Mouse (Mus musculus) CH12.LX (cell line): ENCODE measurements around the gene Selenoo. TPM values are rescaled to one million over a fixed set of nuclear protein-coding genes. Genes with fewer than 3 reads are reported as not detected.

Experiments used
- DNase-seq: peaks from one replicate; pipeline ENCODE4 v3.0.0-alpha.2; 2013; ENCODE audit errors: extremely low read depth
- H3K27ac ChIP-seq: 2 replicates; pipeline ENCODE4 v1.5.1; 2012; ENCODE audit warnings: low read depth, mild to moderate bottlenecking, control low read depth, moderate library complexity; ENCODE audit not compliant: insufficient read depth
- H3K27me3 ChIP-seq: replicated peaks from 2 replicates; pipeline ENCODE3; 2012; ENCODE audit warnings: inconsistent platforms
- H3K36me3 ChIP-seq, 2 experiments: replicated peaks in 1 of 2; 2 replicates each; pipeline versions ENCODE3 to v1.6.1; 2012; ENCODE audit warnings: inconsistent platforms in 1 of 2, low read length in 1 of 2, mild to moderate bottlenecking in 1 of 2, mixed read lengths in 1 of 2, moderate library complexity in 1 of 2; ENCODE audit not compliant: control insufficient read depth in 1 of 2, insufficient read depth in 1 of 2
- H3K4me1 ChIP-seq, 2 experiments: 2 replicates each; pipeline ENCODE4 v1.6.1; 2012; ENCODE audit warnings: inconsistent platforms in 1 of 2, moderate library complexity in 1 of 2; ENCODE audit not compliant: insufficient read depth in 2 of 2, control insufficient read depth in 1 of 2
- H3K4me2 ChIP-seq: 2 replicates; pipeline ENCODE4 v1.6.1; 2012; ENCODE audit warnings: low read depth, mild to moderate bottlenecking, control low read depth; ENCODE audit not compliant: poor library complexity, insufficient read depth, severe bottlenecking
- H3K4me3 ChIP-seq, 3 experiments: fragments of 150-350 bp in 1 of 3; sonication (generic) in 1 of 3; replicated peaks in 1 of 3; 2 replicates each; pipeline versions ENCODE3 to v1.5.1; 2011 to 2012; ENCODE audit warnings: low read depth in 2 of 3, low read length in 2 of 3, mild to moderate bottlenecking in 2 of 3, moderate library complexity in 2 of 3, control low read depth in 1 of 3, improper control_type of control experiment in 1 of 3, inconsistent platforms in 1 of 3, mixed read lengths in 1 of 3; ENCODE audit not compliant: poor library complexity in 1 of 3
- H3K79me2 ChIP-seq: replicated peaks from 2 replicates; pipeline ENCODE4 v1.6.1; 2012; ENCODE audit warnings: mild to moderate bottlenecking, moderate library complexity; ENCODE audit not compliant: control insufficient read depth, poor library complexity, insufficient read depth, severe bottlenecking; ENCODE audit errors: extremely low read depth
- H3K9ac ChIP-seq: 2 replicates; pipeline ENCODE4 v1.6.1; 2012; ENCODE audit warnings: low read depth, mild to moderate bottlenecking, control low read depth, moderate library complexity; ENCODE audit not compliant: insufficient read depth
- H3K9me3 ChIP-seq: replicated peaks from 2 replicates; pipeline ENCODE3; 2012; ENCODE audit warnings: low read length, inconsistent platforms, mixed read lengths
- BHLHE40 ChIP-seq: IDR thresholded peaks from 2 replicates; pipeline ENCODE4 v1.6.1; 2011; ENCODE audit warnings: mild to moderate bottlenecking, low read depth, low read length, improper control_type of control experiment
- CHD1 ChIP-seq: IDR thresholded peaks from 2 replicates; pipeline ENCODE4 v1.6.1; 2012; ENCODE audit warnings: low read depth, low read length, improper control_type of control experiment, inconsistent platforms
- CHD2 ChIP-seq: IDR thresholded peaks from 2 replicates; pipeline ENCODE4 v1.6.1; 2011; ENCODE audit warnings: low read length, improper control_type of control experiment
- E2F4 ChIP-seq: IDR thresholded peaks from 2 replicates; pipeline ENCODE4 v1.6.1; 2011; ENCODE audit warnings: low read depth, low read length, improper control_type of control experiment; ENCODE audit not compliant: insufficient replicate concordance
- EP300 ChIP-seq: IDR thresholded peaks from 2 replicates; pipeline ENCODE4 v1.6.1; 2011; ENCODE audit warnings: low read length, improper control_type of control experiment
- ETS1 ChIP-seq: conservative IDR thresholded peaks from 2 replicates; pipeline ENCODE4 v1.6.1; 2012; ENCODE audit warnings: low read depth, mild to moderate bottlenecking, inconsistent platforms, low read length, improper control_type of control experiment, moderate library complexity
- GABPA ChIP-seq: IDR thresholded peaks from 2 replicates; pipeline ENCODE4 v1.6.1; 2012; ENCODE audit warnings: low read depth, low read length, improper control_type of control experiment, inconsistent platforms; ENCODE audit not compliant: insufficient replicate concordance
- HCFC1 ChIP-seq: IDR thresholded peaks from 2 replicates; pipeline ENCODE4 v1.6.1; 2012; ENCODE audit warnings: low read depth, mild to moderate bottlenecking, inconsistent platforms, low read length, improper control_type of control experiment
- JUN ChIP-seq: IDR thresholded peaks from 2 replicates; pipeline ENCODE4 v1.6.1; 2011; ENCODE audit warnings: low read depth, mild to moderate bottlenecking, low read length, improper control_type of control experiment, moderate library complexity; ENCODE audit not compliant: insufficient read depth
- JUND ChIP-seq: conservative IDR thresholded peaks from 2 replicates; pipeline ENCODE4 v1.6.1; 2011; ENCODE audit warnings: low read depth, low read length, improper control_type of control experiment
- KAT2A ChIP-seq: IDR thresholded peaks from 2 replicates; pipeline ENCODE4 v1.6.1; 2012; ENCODE audit warnings: low read length, improper control_type of control experiment, inconsistent platforms; ENCODE audit not compliant: insufficient replicate concordance
- MAFK ChIP-seq: IDR thresholded peaks from 2 replicates; pipeline ENCODE4 v1.6.1; 2011; ENCODE audit warnings: low read length, improper control_type of control experiment; ENCODE audit not compliant: insufficient replicate concordance
- MAX ChIP-seq: IDR thresholded peaks from 2 replicates; pipeline ENCODE4 v1.6.1; 2011; ENCODE audit warnings: low read length, improper control_type of control experiment
- MAZ ChIP-seq: IDR thresholded peaks from 2 replicates; pipeline ENCODE4 v1.6.1; 2012; ENCODE audit warnings: low read depth, mild to moderate bottlenecking, inconsistent platforms, low read length, improper control_type of control experiment, moderate library complexity
- MEF2A ChIP-seq: IDR thresholded peaks from 2 replicates; pipeline ENCODE4 v1.6.1; 2014; ENCODE audit warnings: low read depth, mild to moderate bottlenecking, inconsistent platforms, low read length, improper control_type of control experiment, borderline replicate concordance
- MXI1 ChIP-seq: IDR thresholded peaks from 2 replicates; pipeline ENCODE4 v1.6.1; 2011; ENCODE audit warnings: mild to moderate bottlenecking, low read depth, low read length, improper control_type of control experiment
- NRF1 ChIP-seq: IDR thresholded peaks from 2 replicates; pipeline ENCODE4 v1.6.1; 2014; ENCODE audit warnings: low read depth, mild to moderate bottlenecking, inconsistent platforms, low read length, improper control_type of control experiment, moderate library complexity
- PAX5 ChIP-seq: IDR thresholded peaks from 2 replicates; pipeline ENCODE4 v1.6.1; 2012; ENCODE audit warnings: low read length, inconsistent platforms, mixed read lengths
- POLR2A ChIP-seq: IDR thresholded peaks from 2 replicates; pipeline ENCODE4 v1.6.1; 2011; ENCODE audit warnings: low read depth, mild to moderate bottlenecking, improper control_type of control experiment, low read length
- POLR2AphosphoS2 ChIP-seq: IDR thresholded peaks from 2 replicates; pipeline ENCODE4 v1.6.1; 2011; ENCODE audit warnings: low read depth, low read length, improper control_type of control experiment
- RAD21 ChIP-seq: IDR thresholded peaks from 2 replicates; pipeline ENCODE4 v1.6.1; 2011; ENCODE audit warnings: low read depth, mild to moderate bottlenecking, low read length, improper control_type of control experiment, moderate library complexity
- RCOR1 ChIP-seq: conservative IDR thresholded peaks from 2 replicates; pipeline ENCODE4 v1.6.1; 2012; ENCODE audit warnings: low read depth, mild to moderate bottlenecking, inconsistent platforms, low read length, improper control_type of control experiment
- SIN3A ChIP-seq: IDR thresholded peaks from 2 replicates; pipeline ENCODE4 v1.6.1; 2012; ENCODE audit warnings: low read length, improper control_type of control experiment, inconsistent platforms
- SMC3 ChIP-seq: IDR thresholded peaks from 2 replicates; pipeline ENCODE4 v1.6.1; 2011; ENCODE audit warnings: low read depth, low read length, improper control_type of control experiment
- TBP ChIP-seq: conservative IDR thresholded peaks from 2 replicates; pipeline ENCODE4 v1.6.1; 2011; ENCODE audit warnings: low read depth, low read length, improper control_type of control experiment
- TCF12 ChIP-seq: IDR thresholded peaks from 2 replicates; pipeline ENCODE4 v1.6.1; 2014; ENCODE audit warnings: low read depth, mild to moderate bottlenecking, inconsistent platforms, low read length, improper control_type of control experiment
- UBTF ChIP-seq: IDR thresholded peaks from 2 replicates; pipeline ENCODE4 v1.6.1; 2012; ENCODE audit warnings: low read depth, mild to moderate bottlenecking, inconsistent platforms, low read length, improper control_type of control experiment, moderate library complexity
- USF1 ChIP-seq: IDR thresholded peaks from 2 replicates; pipeline ENCODE4 v1.6.1; 2014; ENCODE audit warnings: low read depth, mild to moderate bottlenecking, inconsistent platforms, low read length, improper control_type of control experiment
- ZMIZ1 ChIP-seq: IDR thresholded peaks from 2 replicates; pipeline ENCODE4 v1.6.1; 2012; ENCODE audit warnings: low read depth, mild to moderate bottlenecking, inconsistent platforms, low read length, improper control_type of control experiment
- dilution Hi-C: fragments of 300-500 bp; cut with MboI; formaldehyde crosslinking; loops from 2 replicates; pipeline ENCODE4 v1.14.3; 2020; ENCODE audit warnings: low sequenced_read_pairs; ENCODE audit not compliant: extremely low pct_unique_long_range_greater_than_20kb, extremely low pct_ligation_motif_present
- in situ Hi-C: fragments of 300-500 bp; cut with MboI; formaldehyde crosslinking; loops from 3 replicates; pipeline ENCODE4 v1.14.3; 2019; ENCODE audit warnings: low sequenced_read_pairs, low pct_ligation_motif_present, low pct_unique_long_range_greater_than_20kb, mixed read lengths
- polyA plus RNA-seq: library from polyadenylated mRNA; unstranded; fragments of >175 nt; gene quantifications from 2 replicates; pipeline ENCODE4 v1.2.1, GENCODE M21; 2012; ENCODE audit warnings: low read depth; ENCODE audit not compliant: insufficient read length
- total RNA-seq, 2 experiments: library from RNA; depleted of rRNA; stranded (reverse); fragments of 300-350 nt in 1 of 2; fragments of >200 nt in 1 of 2; gene quantifications; 2 replicates each; pipeline ENCODE4 v1.2.3; 2012 to 2014

The Selenoo gene
- total and polyA plus RNA-seq, 3 experiments: 3.7 to 11.7 (median 8.7) TPM

- peak overlapping the region; percentile 97 for H3K4me2 ChIP-seq
- peaks cover 33% of the 10 kb centered on the region for H3K27me3 ChIP-seq
- H3K27ac ChIP-seq: no peak overlapping the region
- H3K4me1 ChIP-seq: peaks cover 14 to 25% of the 10 kb centered on the region in 2 experiments
- H3K79me2 ChIP-seq: no peaks in the 10 kb centered on the region
- dilution Hi-C loops (no loop called here), in situ Hi-C loops (no loop called here)
- H3K36me3 ChIP-seq: peaks cover 7 to 22% of the 10 kb centered on the region in 2 experiments
- H3K4me3 ChIP-seq: peak overlapping the region; percentile 56 to 94 (median 68)
- peak overlapping the region; percentile 68 for H3K9ac ChIP-seq
- no peaks in the 10 kb centered on the region for H3K9me3 ChIP-seq
- no peak for DNase-seq
- TF ChIP-seq JUND (no peak), SIN3A (no peak; the same call in 1 of the 2 replicates), MAFK (no peak), ETS1 (no peak), NRF1 (no peak), BHLHE40 (no peak), MAZ (no peak), RCOR1 (no peak), MXI1 (no peak), MAX (no peak), JUN (no peak), POLR2A (no peak)
Observed at GRCm38 (mm10) chr15:89148496-89149270, 59.8 kb downstream of the Selenoo start.

- no peaks in the 10 kb centered on the region for H3K9me3 ChIP-seq
- peak; percentile 39 for DNase-seq
- peak within 1 kb of the TSS; percentile 56 to 94 (median 68) for H3K4me3 ChIP-seq
- H3K27me3 ChIP-seq: peaks cover 35% of the 10 kb centered on the region
- in situ Hi-C loops (no loop called here), dilution Hi-C loops (no loop called here)
- peak within 1 kb of the TSS; percentile 68 for H3K9ac ChIP-seq
- H3K4me1 ChIP-seq: peaks cover 14 to 25% of the 10 kb centered on the region in 2 experiments
- peak within 1 kb of the TSS; percentile 97 for H3K4me2 ChIP-seq
- H3K79me2 ChIP-seq: no peaks in the 10 kb centered on the region
- H3K27ac ChIP-seq: no peak within 1 kb of the TSS
- H3K36me3 ChIP-seq: peaks cover 7 to 18% of the 10 kb centered on the region in 2 experiments
- TF ChIP-seq TBP (no peak), GABPA (no peak), UBTF (no peak), EP300 (no peak), E2F4 (no peak), SIN3A (peak; percentile 70), JUN (no peak), RAD21 (no peak), POLR2AphosphoS2 (no peak), CHD2 (0 out of 2 replicates have a peak, but pooled peaks have one; percentile 49), USF1 (no peak), RCOR1 (no peak), MEF2A (no peak), PAX5 (no peak), MXI1 (peak; percentile 86), KAT2A (no peak), TCF12 (no peak), ZMIZ1 (no peak), CHD1 (no peak), BHLHE40 (peak; percentile 63), SMC3 (no peak), HCFC1 (no peak), MAFK (no peak)
Observed at GRCm38 (mm10) chr15:89149271-89150040, 60.6 kb downstream of the Selenoo start, which contains the start of gene Mapk11. Gene Mapk11 (minus strand): TSS chr15:89149628.
